Mouse (Mus musculus): ENCODE measurements around the gene Ttc29.

Gene Ttc29

DNA sequence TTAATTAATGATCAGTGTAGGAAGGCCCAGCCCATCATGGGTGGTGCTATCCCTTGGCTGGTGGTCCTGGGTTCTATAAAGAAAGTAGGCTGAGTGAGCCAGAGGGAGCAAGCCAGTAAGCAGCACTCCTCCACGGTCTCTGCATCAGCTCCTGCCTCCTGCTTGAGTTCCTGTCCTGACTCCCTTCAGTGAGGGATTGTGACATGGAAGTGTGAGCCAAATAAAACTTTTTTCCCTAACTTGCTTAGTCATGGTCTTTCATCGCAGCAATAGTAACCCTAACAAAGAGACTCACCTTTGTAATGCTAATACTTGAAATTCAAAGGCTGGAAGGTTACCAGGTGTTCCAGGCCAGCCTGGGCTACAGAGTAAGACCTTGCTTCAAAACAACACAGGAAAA is 71.7 kb downstream of the Ttc29 start:
- DNase-seq: no peak

- DNase-seq: no peak
These were observed 72.3 kb downstream of the Ttc29 start for GRCm38 (mm10) chr8:78285366-78285765.

- DNase-seq: no peak
These were observed 76.4 kb downstream of the Ttc29 start for GRCm38 (mm10) chr8:78289374-78289971.

DNA sequence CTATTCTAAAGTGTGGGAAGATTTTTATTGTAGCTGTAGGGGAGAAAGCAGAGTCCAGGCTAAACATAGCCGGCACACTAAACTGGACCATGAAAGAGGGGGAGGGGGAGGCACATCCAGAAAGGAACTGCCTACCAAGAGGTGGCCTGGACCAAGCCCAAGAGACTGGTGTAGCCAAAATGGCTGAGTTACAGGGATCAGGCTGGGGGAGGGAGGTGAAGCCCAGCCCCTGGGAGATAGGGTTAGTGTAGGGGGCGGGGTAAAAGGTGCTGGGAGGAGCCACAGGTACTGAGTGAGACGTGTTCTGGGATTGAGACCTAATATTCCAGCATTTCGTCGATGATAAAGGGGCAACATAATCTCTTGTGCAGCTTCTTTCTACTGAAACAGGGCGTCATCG is 77.2 kb downstream of the Ttc29 start:
- no peak for DNase-seq

GRCm38 (mm10) chr8:78295494-78295893 is 82.4 kb downstream of the Ttc29 start:
- no peak for DNase-seq

DNA sequence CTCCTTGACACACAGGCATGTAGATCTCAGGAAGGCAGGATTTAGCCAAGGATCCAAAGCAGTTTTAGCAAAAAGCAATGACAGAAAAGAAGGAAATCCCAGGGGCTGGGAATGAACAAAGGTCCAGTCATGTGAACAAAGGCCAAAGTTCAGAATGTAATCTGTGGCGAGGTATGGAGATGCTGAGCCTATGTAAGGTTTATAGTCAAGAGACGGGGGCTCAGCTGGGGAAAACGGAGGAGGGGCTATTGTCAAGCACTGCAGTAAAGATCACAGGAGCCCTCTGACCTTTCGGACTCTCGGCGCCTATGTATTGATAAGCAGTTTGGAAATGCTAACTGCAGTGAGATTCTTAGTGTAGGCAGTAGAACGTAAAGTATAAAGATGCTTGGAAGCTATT is 90.5 kb downstream of the Ttc29 start:
- no peak for DNase-seq

- no peak for DNase-seq
These were observed 93.5 kb downstream of the Ttc29 start for GRCm38 (mm10) chr8:78306604-78307003.

- DNase-seq: no peak
These were observed 94.0 kb downstream of the Ttc29 start for GRCm38 (mm10) chr8:78307131-78307530.

GRCm38 (mm10) chr8:78309539-78309938 is 96.4 kb downstream of the Ttc29 start:
- no peak for DNase-seq

DNA sequence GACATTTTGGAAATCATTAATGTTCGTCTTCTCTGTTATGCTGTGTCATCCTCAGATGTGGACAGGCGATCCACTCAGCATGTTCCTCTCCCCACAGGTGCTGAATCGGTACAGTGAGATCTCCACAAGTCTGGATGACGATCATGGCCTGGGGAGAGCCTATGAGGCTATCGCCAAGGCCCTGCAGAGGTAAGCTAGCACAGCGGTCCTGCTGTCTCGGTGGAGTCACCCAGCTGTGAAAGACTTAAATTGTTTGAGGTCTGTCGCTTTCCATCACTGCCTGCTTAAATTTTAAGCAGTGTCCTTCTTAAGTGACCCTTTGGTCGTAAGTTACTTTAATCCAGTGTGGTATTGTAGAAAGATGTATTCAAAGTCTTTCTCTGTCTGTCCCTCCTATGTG is 102.5 kb downstream of the Ttc29 start:
- no peak for DNase-seq

GRCm38 (mm10) chr8:78317666-78318065 is 104.6 kb downstream of the Ttc29 start:
- no peak for DNase-seq

GRCm38 (mm10) chr8:78323391-78323790 is 110.3 kb downstream of the Ttc29 start:
- no peak for DNase-seq

DNA sequence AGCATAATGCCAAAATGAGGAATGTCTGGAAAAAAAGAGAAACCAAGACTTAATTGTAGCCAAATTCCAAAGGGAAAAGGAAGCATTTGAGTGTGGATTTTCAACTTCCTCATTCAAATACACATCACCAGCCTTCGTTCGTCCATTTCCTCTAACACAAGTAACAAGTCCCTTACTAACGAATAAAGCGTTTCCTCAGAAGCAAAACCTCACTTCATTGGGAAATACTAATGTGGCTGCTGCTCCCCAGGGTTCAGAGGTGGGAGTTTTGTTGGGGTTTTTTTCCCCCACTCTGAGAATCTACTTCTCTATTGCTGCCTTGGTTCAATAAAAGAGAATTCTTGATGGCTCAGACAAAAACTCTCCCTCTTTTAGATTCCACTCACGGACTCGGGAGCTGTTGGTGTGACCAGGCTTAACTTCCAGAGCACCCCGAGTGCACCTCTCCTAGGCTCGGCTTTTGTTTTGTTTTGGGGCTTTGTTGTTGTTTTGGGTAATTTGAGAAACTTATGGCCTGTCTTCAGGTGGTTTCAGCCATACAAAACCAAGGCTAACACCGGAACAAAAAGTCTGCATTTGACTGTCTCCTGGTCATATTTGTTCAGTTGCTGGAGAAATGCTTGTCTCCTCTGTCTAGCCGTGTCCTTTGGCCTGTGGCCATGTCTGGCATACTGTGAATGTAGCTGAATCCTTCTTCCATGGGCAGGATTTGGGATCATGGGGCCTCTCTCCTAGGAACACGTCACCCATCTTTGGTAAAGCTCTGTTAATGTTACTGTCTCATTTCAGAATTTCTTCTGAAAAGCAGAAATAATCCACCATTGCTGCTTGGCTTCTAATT is 127.8 kb downstream of the Ttc29 start:
- no peak for DNase-seq

DNA sequence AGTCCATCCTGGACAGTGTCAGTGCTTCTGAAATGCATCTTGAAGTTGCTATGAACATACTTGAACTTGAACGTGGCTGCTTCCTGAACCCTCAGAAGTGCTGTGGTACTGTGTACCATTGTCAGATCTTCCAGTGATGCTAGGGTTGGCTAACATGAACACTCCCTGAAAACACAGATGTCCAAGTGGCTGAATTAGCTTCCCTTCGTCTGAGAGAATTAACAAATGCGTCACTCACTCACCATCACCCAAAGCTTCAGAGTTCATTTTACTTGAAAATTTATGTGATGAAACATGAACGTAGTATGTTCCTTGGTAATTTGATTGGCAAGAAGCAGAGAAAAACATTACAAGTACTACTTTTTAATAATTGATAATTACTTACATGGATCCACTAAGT is 129.1 kb downstream of the Ttc29 start:
- DNase-seq: no peak

DNA sequence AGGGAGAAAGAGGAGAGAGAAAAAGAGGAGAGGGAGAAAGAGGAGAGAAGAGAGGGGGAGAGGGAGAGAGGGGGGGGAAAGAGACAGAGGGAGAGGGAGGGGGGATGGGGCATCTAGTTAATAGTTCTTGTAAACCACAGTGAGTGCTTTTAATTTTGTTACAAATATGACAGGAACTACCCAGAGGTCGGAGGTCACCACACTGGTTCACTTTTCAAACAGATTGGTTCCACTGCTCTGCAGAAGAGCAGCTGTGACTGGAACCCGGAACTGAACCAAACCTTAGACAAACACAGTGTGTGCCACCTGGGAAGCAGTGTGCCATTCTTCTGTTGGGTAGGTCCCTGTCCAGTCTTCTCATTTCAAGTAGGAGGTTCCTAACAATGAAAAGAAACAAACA is 130.9 kb downstream of the Ttc29 start:
- DNase-seq: no peak

DNA sequence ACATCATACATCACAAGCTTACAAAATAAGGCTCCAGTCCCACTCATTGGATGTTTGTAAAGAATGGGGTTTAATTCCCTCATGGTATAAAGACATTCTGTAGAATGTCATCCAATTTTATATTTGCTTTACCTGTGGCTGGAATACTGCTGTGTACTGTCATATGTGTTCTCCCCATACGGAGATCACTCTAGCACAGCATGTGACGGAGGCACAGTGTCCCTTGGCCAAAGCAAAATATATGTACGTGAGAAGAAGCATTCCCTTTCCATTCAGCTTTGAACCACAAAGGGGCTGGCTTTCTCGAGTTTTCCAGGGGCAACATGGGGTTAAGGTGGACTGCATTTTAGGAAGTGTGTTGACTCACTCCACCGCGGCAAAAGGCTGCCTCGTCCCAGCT is 132.6 kb downstream of the Ttc29 start:
- DNase-seq: no peak

DNA sequence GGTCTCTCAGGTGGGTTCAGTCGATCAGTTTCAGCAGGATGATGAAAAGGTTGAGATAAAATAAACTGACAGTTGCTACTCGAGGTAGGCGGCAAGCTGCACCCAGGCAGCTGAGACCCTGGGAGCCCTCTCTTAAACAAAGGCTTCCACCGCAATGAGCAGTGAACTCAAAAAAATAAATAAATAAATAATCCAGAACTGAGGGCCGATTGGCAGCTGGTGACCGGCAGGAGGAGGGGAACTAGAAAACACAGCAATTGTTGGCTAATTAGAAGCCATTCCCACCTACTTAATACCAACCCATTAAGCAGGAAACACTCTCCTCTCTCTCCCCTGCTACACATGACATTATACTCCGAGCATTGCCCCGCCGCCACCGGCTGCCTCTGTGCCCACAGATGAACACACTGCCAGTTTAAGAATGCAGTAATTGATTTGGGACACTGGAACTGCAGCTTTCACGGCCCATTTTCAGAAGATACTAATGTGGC is 133.1 kb downstream of the Ttc29 start:
- DNase-seq: no peak

DNA sequence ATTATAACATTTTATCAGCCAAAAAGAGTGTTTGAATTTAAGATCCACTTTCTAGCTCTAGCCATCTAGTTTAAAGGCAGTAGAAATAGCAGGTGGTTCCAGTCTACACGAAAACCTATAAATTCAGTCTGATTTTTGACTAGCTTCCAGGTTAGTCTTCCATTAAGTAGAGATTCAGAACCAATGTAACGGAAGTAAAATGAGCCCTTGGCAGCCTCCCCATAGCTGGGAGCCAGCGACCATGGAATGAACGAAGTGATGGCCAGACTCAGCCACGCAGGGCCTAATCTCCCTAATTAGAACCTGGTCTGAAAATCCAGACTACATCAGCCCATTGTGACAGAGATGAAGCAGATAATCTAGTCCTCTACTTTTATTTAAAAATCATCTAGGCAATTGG is 140.8 kb downstream of the Ttc29 start:
- no peak for DNase-seq

DNA sequence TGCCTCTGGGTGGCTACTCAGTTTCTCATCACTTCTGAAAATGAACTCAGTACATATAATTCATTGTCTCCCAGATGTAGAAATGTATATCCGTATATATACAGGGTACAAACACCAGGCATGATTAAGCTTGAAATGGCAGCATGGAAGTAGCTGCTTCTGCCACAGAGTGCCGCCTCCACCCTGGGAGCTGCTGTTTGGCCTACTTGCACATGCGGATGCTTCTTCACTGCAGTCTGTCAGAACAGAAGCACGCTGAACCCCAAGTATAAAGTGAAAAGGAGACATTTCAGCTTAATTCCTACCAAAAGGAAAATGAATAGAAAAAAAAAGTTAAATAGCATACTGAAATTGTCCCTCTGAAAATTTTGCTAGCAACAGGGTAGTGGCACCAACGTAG is 141.7 kb downstream of the Ttc29 start:
- DNase-seq: no peak

- no peak for DNase-seq
These were observed 177.7 kb downstream of the Ttc29 start for GRCm38 (mm10) chr8:78390756-78391155.

DNA sequence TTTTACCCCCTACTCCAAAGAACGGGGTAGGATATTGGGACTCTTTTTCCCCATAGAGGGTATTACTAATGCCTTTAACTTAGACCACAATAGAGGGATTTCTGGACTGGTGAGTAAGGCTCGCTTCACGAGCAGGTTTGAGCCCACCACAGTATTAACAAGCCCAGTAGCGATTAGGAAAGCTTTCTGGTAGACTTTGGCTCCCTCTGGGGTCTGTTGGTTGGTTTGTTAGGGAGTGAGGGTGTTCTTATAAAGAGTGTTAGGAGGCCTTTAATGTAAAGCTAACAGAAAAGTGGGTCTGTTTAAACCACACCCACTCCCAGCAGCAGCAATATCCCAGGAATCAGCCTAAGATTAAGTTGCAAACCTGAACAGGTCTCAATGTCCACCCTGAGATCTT is 206.2 kb downstream of the Ttc29 start:
- no peak for DNase-seq

GRCm38 (mm10) chr8:78420101-78420503 is 207.0 kb downstream of the Ttc29 start:
- DNase-seq: peak; percentile 5

GRCm38 (mm10) chr8:78423937-78424336 is 210.8 kb downstream of the Ttc29 start:
- no peak for DNase-seq

DNA sequence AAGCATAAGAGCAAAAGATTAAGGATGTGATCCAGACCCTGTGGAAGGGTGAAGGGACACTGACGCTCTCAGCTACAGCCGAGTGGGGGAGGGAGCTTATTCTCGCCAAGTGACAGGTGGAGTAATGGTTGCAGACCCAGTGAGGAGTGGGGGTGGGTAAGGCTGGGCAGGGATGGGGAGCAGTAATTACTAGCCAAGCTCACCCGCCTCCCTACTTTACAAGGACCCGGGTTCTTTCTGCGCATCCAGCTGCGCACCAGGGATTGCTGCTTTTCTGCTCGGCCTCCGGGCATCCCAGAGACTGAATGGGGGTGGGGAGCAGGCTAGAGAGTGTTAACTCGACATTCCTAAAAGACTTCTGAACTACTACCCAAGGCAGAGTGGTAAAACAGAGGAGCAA is 213.4 kb downstream of the Ttc29 start:
- no peak for DNase-seq
